Mouse (Mus musculus) forebrain, postnatal 0 days (tissue): Measurements from ENCODE around the gene Cyp11a1. TPM values are rescaled to one million over a fixed set of nuclear protein-coding genes. Genes with fewer than 3 reads are reported as not detected.
A peak's percentile ranks its signal among the peaks of the same experiment; 100 is the strongest.

Experiments used
- ATAC-seq: fragments of 200-750 bp; cut with Nextera tagmentation; 2 replicates; pipeline ENCODE4 v1.8.0; 2017; ENCODE audit warnings: mild to moderate bottlenecking, moderate library complexity
- DNase-seq: peaks from one replicate; pipeline ENCODE4 v3.0.0-alpha.2; 2015
- H3K27ac ChIP-seq: fragments of 300-500 bp; sonication (generic); 2 replicates; pipeline ENCODE4 v1.5.1; 2014; ENCODE audit warnings: low read depth, mild to moderate bottlenecking, antibody characterized with exemption, low read length, moderate library complexity, mixed read lengths
- H3K27me3 ChIP-seq: fragments of 300-500 bp; sonication (generic); 2 replicates; pipeline ENCODE4 v1.6.1; 2014; ENCODE audit warnings: mild to moderate bottlenecking, low read length, mixed read lengths; ENCODE audit not compliant: insufficient read depth
- H3K36me3 ChIP-seq: fragments of 300-500 bp; sonication (generic); 2 replicates; pipeline ENCODE4 v1.6.1; 2014; ENCODE audit warnings: mild to moderate bottlenecking, moderate library complexity; ENCODE audit not compliant: insufficient read depth
- H3K4me1 ChIP-seq: fragments of 300-500 bp; sonication (generic); 2 replicates; pipeline ENCODE4 v1.6.1; 2014; ENCODE audit warnings: antibody characterized with exemption; ENCODE audit not compliant: insufficient read depth
- H3K4me2 ChIP-seq: fragments of 300-500 bp; sonication (generic); 2 replicates; pipeline ENCODE4 v1.6.1; 2014; ENCODE audit warnings: low read depth, mild to moderate bottlenecking, moderate library complexity
- H3K4me3 ChIP-seq: fragments of 300-500 bp; sonication (generic); 2 replicates; pipeline ENCODE4 v1.5.1; 2014; ENCODE audit warnings: low read depth, low read length, mixed read lengths
- H3K9ac ChIP-seq: fragments of 300-500 bp; sonication (generic); 2 replicates; pipeline ENCODE4 v1.6.1; 2014; ENCODE audit warnings: mild to moderate bottlenecking
- H3K9me3 ChIP-seq: fragments of 300-500 bp; sonication (generic); 2 replicates; pipeline ENCODE4 v1.6.1; 2016; ENCODE audit warnings: low read length
- CTCF ChIP-seq: sonication (generic); IDR thresholded peaks from 2 replicates; pipeline ENCODE4 v1.5.1; 2016; ENCODE audit warnings: antibody characterized with exemption, control low read depth, low read depth
- WGBS: fragments of 180-500 bp; shearing (Covaris S2); extraction: QIAGEN DNeasy Blood & Tissue Kit; methylation state at CpG from one replicate; pipeline ENCODE4 v1.1.7; 2014; 5-methylcytosine and 5-hydroxymethylcytosine counted together
- polyA plus RNA-seq: library from polyadenylated mRNA; unstranded; fragments of >200 nt; fragmentation: Nextera tagmentation; extraction: Ambion mirVana; gene quantifications from 2 replicates; pipeline ENCODE4 v1.2.1, GENCODE M21; 2015
- total RNA-seq: library from RNA; depleted of rRNA; stranded (reverse); fragments of >200 nt; gene quantifications from 2 replicates; pipeline ENCODE4 v1.2.3, GENCODE M21; 2014; rRNA removed

Gene Cyp11a1
- total and polyA plus RNA-seq, 2 experiments from 2014 or later: 0.29 to 0.88 TPM

DNA sequence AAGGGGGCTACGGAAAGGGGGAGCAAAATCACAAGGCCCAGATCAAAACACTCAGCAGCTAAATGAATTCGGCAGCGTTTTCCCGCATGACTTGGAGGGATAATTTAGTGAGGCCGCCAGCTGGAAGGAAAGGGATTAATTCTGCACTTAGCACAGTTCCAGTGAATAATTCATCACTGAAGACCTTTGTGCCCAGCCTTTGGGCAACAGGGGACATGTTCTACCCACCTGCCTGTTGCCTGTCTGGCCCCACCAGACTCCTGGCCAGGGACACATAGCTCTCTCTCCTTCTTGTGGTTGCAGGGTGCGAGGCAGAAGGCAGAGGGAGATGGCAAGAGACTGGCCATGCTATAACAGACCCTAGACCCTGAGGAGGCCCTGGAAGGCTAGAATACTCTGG lies 59.3 kb downstream of the Cyp11a1 start:
- Histone ChIP-seq H3K27ac (peak overlapping the region; percentile 76), H3K4me1 (peaks cover 22% of the 10 kb centered on the region)
- peak; percentile 37 for ATAC-seq

DNA sequence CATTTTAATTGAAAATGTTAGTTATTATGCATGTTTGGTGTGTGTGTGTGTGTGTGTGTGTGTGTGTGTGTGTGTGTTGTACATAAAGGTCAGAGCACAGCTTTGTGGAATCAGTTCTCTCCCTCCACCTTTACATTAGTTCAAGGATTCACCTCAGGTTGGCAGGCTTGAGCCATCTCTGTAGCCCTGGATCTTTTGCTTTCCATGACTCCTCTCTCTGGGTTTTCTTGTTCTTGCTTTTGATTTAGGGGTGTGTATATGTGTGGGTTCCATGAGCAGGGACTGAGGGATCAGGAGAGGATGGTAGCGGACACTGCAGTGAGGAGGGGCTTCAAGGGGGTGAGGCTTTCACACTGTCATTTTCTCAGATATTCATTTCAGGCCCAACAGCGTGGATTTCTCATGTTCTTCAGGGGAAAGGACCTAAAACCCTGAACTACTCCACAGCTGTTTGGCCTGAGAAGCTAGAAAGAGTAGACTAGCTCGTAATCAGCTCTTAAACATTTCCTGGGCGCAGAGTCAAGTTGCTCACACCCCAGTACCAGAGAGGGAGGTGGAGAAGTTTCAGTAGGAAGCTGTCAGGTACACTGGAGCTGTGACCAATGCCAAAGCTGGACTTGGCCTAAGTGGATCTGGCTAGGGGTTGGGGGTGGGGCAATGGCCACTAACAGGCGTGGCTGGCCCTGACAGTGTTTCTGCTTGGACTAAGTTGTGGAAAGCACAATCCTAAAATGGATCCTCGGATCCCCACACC lies 59.9 kb downstream of the Cyp11a1 start:
- Histone ChIP-seq H3K9ac (no peak overlapping the region), H3K9me3 (no peaks in the 10 kb centered on the region), H3K27me3 (no peaks in the 10 kb centered on the region), H3K4me1 (peaks cover 16% of the 10 kb centered on the region; the same call in 1 of the 2 replicates), H3K4me2 (no peak overlapping the region), H3K4me3 (no peak overlapping the region), H3K27ac (peak overlapping the region; percentile 76), H3K36me3 (no peaks in the 10 kb centered on the region)
- DNase-seq: no peak
- TF ChIP-seq CTCF: peak; percentile 60
- peak; percentile 69; the same call in 1 of the 2 replicates for ATAC-seq
- 70% methylated on average over 6 of the region's 6 CpGs for WGBS

More for the DNA sequence above, 59.3 kb downstream of the Cyp11a1 start:
- Histone ChIP-seq H3K4me3 (no peak overlapping the region), H3K9me3 (no peaks in the 10 kb centered on the region), H3K4me2 (no peak overlapping the region), H3K27me3 (no peaks in the 10 kb centered on the region), H3K9ac (peak overlapping the region; percentile 25; the same call in 1 of the 2 replicates), H3K36me3 (no peaks in the 10 kb centered on the region)
- WGBS: 6% methylated on average over 6 of the region's 6 CpGs
- DNase-seq: peak; percentile 77
- no peak for TF ChIP-seq CTCF

DNA sequence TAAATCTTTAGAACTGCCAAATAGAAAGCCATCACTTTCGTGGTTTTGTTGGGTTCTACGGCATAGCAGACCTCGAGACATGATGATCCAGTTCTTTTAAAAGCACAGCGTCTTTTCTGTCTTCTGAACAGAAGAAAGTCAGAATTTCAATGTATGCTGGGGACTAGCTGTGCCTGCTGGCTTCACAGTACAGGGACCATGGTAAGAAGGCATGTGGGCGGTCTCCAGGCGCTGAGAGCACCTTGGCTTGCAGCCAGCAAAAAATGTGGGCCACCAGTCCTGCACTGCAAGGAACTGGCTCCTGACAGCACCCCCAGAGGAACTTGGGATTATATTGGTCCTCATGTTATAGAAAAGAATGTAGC lies 60.5 kb downstream of the Cyp11a1 start:
- peaks cover 15% of the 10 kb centered on the region; the same call in 1 of the 2 replicates for H3K4me1 ChIP-seq
- no peak overlapping the region for H3K4me2 ChIP-seq
- no peak overlapping the region for H3K4me3 ChIP-seq
- no peak for TF ChIP-seq CTCF
- no peaks in the 10 kb centered on the region for H3K9me3 ChIP-seq
- no peaks in the 10 kb centered on the region for H3K36me3 ChIP-seq
- DNase-seq: no peak
- WGBS: 48% methylated on average over 6 of the region's 6 CpGs
- H3K27ac ChIP-seq: peak overlapping the region; percentile 47; the same call in 1 of the 2 replicates
- peak; percentile 47; the same call in 1 of the 2 replicates for ATAC-seq
- H3K27me3 ChIP-seq: no peaks in the 10 kb centered on the region
- H3K9ac ChIP-seq: no peak overlapping the region

DNA sequence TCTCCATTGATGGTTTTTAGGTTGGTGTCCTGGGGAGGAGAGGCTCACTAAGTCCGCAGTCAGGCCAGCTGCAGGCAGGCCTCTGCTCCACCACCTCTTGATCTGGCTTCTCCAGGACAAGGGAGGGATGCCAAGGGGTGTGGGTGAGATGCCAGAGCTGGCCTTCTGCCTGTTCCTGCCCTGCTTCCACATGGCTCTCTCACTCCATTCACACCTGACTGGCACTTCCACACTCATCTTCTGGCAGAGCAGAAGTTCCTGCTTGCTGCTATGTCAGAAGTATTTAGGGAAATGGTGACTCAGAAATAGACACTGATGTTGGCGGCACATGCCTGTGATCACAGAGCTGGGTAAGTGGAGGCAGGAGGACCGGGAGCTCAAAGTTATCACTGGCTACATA lies 61.3 kb downstream of the Cyp11a1 start:
- H3K36me3 ChIP-seq: no peaks in the 10 kb centered on the region
- H3K27ac ChIP-seq: no peak overlapping the region
- 73% methylated on average over 3 of the region's 3 CpGs for WGBS
- peaks cover 15% of the 10 kb centered on the region; the same call in 1 of the 2 replicates for H3K4me1 ChIP-seq
- H3K9me3 ChIP-seq: no peaks in the 10 kb centered on the region
- no peak overlapping the region for H3K4me2 ChIP-seq
- no peak overlapping the region for H3K4me3 ChIP-seq
- no peaks in the 10 kb centered on the region for H3K27me3 ChIP-seq
- DNase-seq (no peak), ATAC-seq (no peak)
- H3K9ac ChIP-seq: no peak overlapping the region
- TF ChIP-seq CTCF: no peak

DNA sequence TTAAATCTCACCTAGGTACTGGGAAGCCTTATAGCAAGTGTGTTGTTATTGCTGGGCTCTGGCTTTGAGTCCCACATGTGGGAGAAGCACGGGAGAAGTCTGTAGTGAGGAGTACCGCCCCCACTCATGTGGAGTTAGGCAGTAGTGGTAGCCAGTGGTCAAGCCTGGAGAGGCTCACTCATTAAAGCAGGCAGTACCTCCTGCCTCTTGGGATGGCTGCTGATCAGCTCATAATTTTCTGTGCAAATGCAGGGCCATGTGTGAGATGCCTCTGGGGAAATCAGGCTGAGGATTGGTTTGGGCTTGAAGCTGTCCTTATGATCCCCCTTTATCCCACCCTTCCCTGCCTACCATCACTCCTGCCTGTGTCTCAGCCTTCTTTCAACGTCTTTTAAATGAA lies 68.3 kb downstream of the Cyp11a1 start:
- ATAC-seq: no peak
- TF ChIP-seq CTCF: no peak
- DNase-seq: no peak
- WGBS: 59% methylated on average over 3 of the region's 3 CpGs
- Histone ChIP-seq H3K9ac (no peak overlapping the region), H3K4me1 (no peaks in the 10 kb centered on the region), H3K27ac (no peak overlapping the region), H3K9me3 (no peaks in the 10 kb centered on the region), H3K4me3 (no peak overlapping the region), H3K4me2 (no peak overlapping the region), H3K36me3 (no peaks in the 10 kb centered on the region), H3K27me3 (no peaks in the 10 kb centered on the region)

Other genes starting within 250 kb of the Cyp11a1 start
- 79.7 and 105 TPM in 2 replicates for gene Clk3, start 240.6 kb upstream of the Cyp11a1 start, total RNA-seq
- 55.4 and 61.7 TPM in 2 replicates for gene Clk3, start 240.6 kb upstream of the Cyp11a1 start, polyA plus RNA-seq
- 4.7 and 5.5 TPM in 2 replicates for gene Arid3b, start 169.6 kb upstream of the Cyp11a1 start, total RNA-seq
- gene Arid3b, start 169.6 kb upstream of the Cyp11a1 start, polyA plus RNA-seq: 3.1 and 3.8 TPM in 2 replicates
- 81.7 and 92.6 TPM in 2 replicates for gene Ubl7, start 95.4 kb upstream of the Cyp11a1 start, total RNA-seq
- gene Ubl7, start 95.4 kb upstream of the Cyp11a1 start, polyA plus RNA-seq: 152 and 155 TPM in 2 replicates
- 27.2 and 43.0 TPM in 2 replicates for gene Sema7a, start 66.3 kb upstream of the Cyp11a1 start, total RNA-seq
- 2.4 and 3.2 TPM in 2 replicates for gene Sema7a, start 66.3 kb upstream of the Cyp11a1 start, polyA plus RNA-seq
- gene Stra6, start 57.4 kb downstream of the Cyp11a1 start, total RNA-seq: 13.9 and 16.2 TPM in 2 replicates
- 9.6 and 11.0 TPM in 2 replicates for gene Stra6, start 57.4 kb downstream of the Cyp11a1 start, polyA plus RNA-seq
- gene Ccdc33, start 112.4 kb downstream of the Cyp11a1 start, total RNA-seq: 0.38 and 3.0 TPM in 2 replicates
- 1.1 and 1.5 TPM in 2 replicates for gene Ccdc33, start 112.4 kb downstream of the Cyp11a1 start, polyA plus RNA-seq
- 31.0 and 45.8 TPM in 2 replicates for gene Islr, start 197.9 kb downstream of the Cyp11a1 start, total RNA-seq
- gene Islr, start 197.9 kb downstream of the Cyp11a1 start, polyA plus RNA-seq: 27.4 and 32.2 TPM in 2 replicates
- gene Islr2, start 197.9 kb downstream of the Cyp11a1 start, total RNA-seq: 612 and 779 TPM in 2 replicates
- gene Islr2, start 197.9 kb downstream of the Cyp11a1 start, polyA plus RNA-seq: 54.0 and 58.3 TPM in 2 replicates
- gene Pml, start 243.4 kb downstream of the Cyp11a1 start, total RNA-seq: 3.4 and 4.8 TPM in 2 replicates
- gene Pml, start 243.4 kb downstream of the Cyp11a1 start, polyA plus RNA-seq: 2.6 and 3.7 TPM in 2 replicates
- gene Stoml1, start 246.8 kb downstream of the Cyp11a1 start, total RNA-seq: 148 and 149 TPM in 2 replicates
- 142 and 144 TPM in 2 replicates for gene Stoml1, start 246.8 kb downstream of the Cyp11a1 start, polyA plus RNA-seq